Mouse (Mus musculus) layer of hippocampus, postnatal 10 days (tissue): ENCODE data around the gene Fam161b. TPM values are rescaled to one million over a fixed set of nuclear protein-coding genes. Genes with fewer than 3 reads are reported as not detected.

Experiments
- total RNA-seq, 2 experiments: library from RNA; stranded (reverse); gene quantifications; 2 replicates each; pipeline ENCODE4 v1.2.3; 2021

Fam161b gene
- total RNA-seq, 2 experiments from 2014 or later: 9.4 to 10.5 TPM

Other genes starting within 250 kb of the Fam161b start
- 10 to 100 TPM; 80.0 to 82.5 TPM for gene Dnal1, start 247.5 kb downstream of the Fam161b start, total RNA-seq
- 1 to 10 TPM; 5.9 to 6.6 TPM for gene Pnma1, start 213.3 kb downstream of the Fam161b start, total RNA-seq
- 10 to 100 TPM; 13.3 to 13.5 TPM for gene Elmsan1, start 143.0 kb downstream of the Fam161b start, total RNA-seq
- 10 to 100 TPM; 29.1 to 34.5 TPM for gene Ptgr2, start 76.6 kb downstream of the Fam161b start, total RNA-seq
- gene Zfp410, start 45.0 kb downstream of the Fam161b start, total RNA-seq: 10 to 100 TPM; 35.7 to 41.9 TPM
- 10 to 100 TPM; 26.2 to 28.3 TPM for gene Coq6, start 176 bp downstream of the Fam161b start, total RNA-seq
- 10 to 100 TPM; 22.0 to 25.1 TPM for gene Entpd5, start 47.2 kb upstream of the Fam161b start, total RNA-seq
- 1 to 10 TPM; 6.8 to 8.7 TPM for gene Bbof1, start 47.2 kb upstream of the Fam161b start, total RNA-seq
- gene Rnf113a2, start 55.4 kb upstream of the Fam161b start, total RNA-seq: 10 to 100 TPM; 12.0 to 14.5 TPM
- 10 to 100 TPM; 38.2 to 40.3 TPM for gene Aldh6a1, start 89.2 kb upstream of the Fam161b start, total RNA-seq
- gene Lin52, start 89.6 kb upstream of the Fam161b start, total RNA-seq: 10 to 100 TPM; 15.4 to 17.7 TPM
- gene Vsx2, start 207.9 kb upstream of the Fam161b start, total RNA-seq: under 1 TPM; 0.11 to 0.27 TPM